Mouse (Mus musculus) lung, postnatal 0 days (tissue): ENCODE results near the gene Bbs1.

Experiments
- CTCF ChIP-seq: IDR thresholded peaks from 2 replicates; pipeline ENCODE4 v1.5.1; 2016; ENCODE audit warnings: antibody characterized with exemption, mild to moderate bottlenecking
- EP300 ChIP-seq: IDR thresholded peaks from 2 replicates; pipeline ENCODE4 v1.6.1; 2016; ENCODE audit warnings: antibody characterized with exemption, mild to moderate bottlenecking, control low read depth

GRCm38 (mm10) chr19:4915924-4916603, 9.6 kb upstream of the Bbs1 start:
- TF ChIP-seq EP300 (no peak), CTCF (no peak)
